Mouse (Mus musculus) neural tube, embryonic 14.5 days (tissue): ENCODE results near the gene Tepp. TPM values are rescaled to one million over a fixed set of nuclear protein-coding genes. Genes with fewer than 3 reads are reported as not detected.

ENCODE experiments used
- ATAC-seq: fragments of 200-750 bp; cut with Nextera tagmentation; 2 replicates; pipeline ENCODE4 v1.8.0; 2017; ENCODE audit warnings: low read depth, mild to moderate bottlenecking, moderate TSS enrichment, moderate library complexity
- H3K27ac ChIP-seq: fragments of 300-500 bp; sonication (generic); 2 replicates; pipeline ENCODE4 v1.5.1; 2014; ENCODE audit warnings: low read depth, mild to moderate bottlenecking, control low read depth, low read length, moderate library complexity, mixed read lengths
- H3K27me3 ChIP-seq: fragments of 300-500 bp; sonication (generic); 2 replicates; pipeline ENCODE4 v1.6.1; 2014; ENCODE audit warnings: low read length; ENCODE audit not compliant: control insufficient read depth, insufficient read depth
- H3K36me3 ChIP-seq: fragments of 300-500 bp; sonication (generic); 2 replicates; pipeline ENCODE4 v1.6.1; 2014; ENCODE audit warnings: low read length, mixed read lengths; ENCODE audit not compliant: control insufficient read depth, insufficient read depth
- H3K4me1 ChIP-seq: fragments of 300-500 bp; sonication (generic); 2 replicates; pipeline ENCODE4 v1.6.1; 2014; ENCODE audit warnings: low read length; ENCODE audit not compliant: control insufficient read depth, insufficient read depth
- H3K4me2 ChIP-seq: fragments of 300-500 bp; sonication (generic); 2 replicates; pipeline ENCODE4 v1.6.1; 2014; ENCODE audit warnings: mild to moderate bottlenecking, low read depth, low read length, control low read depth
- H3K4me3 ChIP-seq: fragments of 300-500 bp; sonication (generic); 2 replicates; pipeline ENCODE4 v1.5.1; 2014; ENCODE audit warnings: low read depth, low read length, control low read depth, mixed read lengths
- H3K9ac ChIP-seq: fragments of 300-500 bp; sonication (generic); replicated peaks from 2 replicates; pipeline ENCODE4 v1.6.1; 2014; ENCODE audit warnings: low read depth, mild to moderate bottlenecking, control low read depth, low read length, mixed read lengths
- H3K9me3 ChIP-seq: fragments of 300-500 bp; sonication (generic); 2 replicates; pipeline ENCODE4 v1.6.1; 2016; ENCODE audit warnings: low read length; ENCODE audit not compliant: control insufficient read depth
- WGBS: fragments of 180-500 bp; shearing (Covaris S2); extraction: QIAGEN DNeasy Blood & Tissue Kit; methylation state at CpG from one replicate; pipeline ENCODE4 v1.1.7; 2014; 5-methylcytosine and 5-hydroxymethylcytosine counted together
- polyA plus RNA-seq: library from polyadenylated mRNA; unstranded; fragments of >200 nt; fragmentation: Nextera tagmentation; extraction: Ambion mirVana; gene quantifications from 2 replicates; pipeline ENCODE4 v1.2.1, GENCODE M21; 2014

Tepp gene
- polyA plus RNA-seq, 1 experiment from 2014 or later, result 1.6 TPM

GRCm38 (mm10) chr8:95373389-95374002 lies 63.1 kb downstream of the Tepp start:
- WGBS, result 86% methylated on average over 12 of the region's 12 CpGs
- H3K9ac ChIP-seq, result no peak overlapping the region
- H3K4me3 ChIP-seq, result no peak overlapping the region
- no peaks in the 10 kb centered on the region for H3K4me1 ChIP-seq
- no peak overlapping the region for H3K27ac ChIP-seq
- ATAC-seq, result no peak
- H3K9me3 ChIP-seq, result no peaks in the 10 kb centered on the region
- no peaks in the 10 kb centered on the region for H3K27me3 ChIP-seq
- peaks cover 15% of the 10 kb centered on the region for H3K36me3 ChIP-seq
- H3K4me2 ChIP-seq, result no peak overlapping the region

GRCm38 (mm10) chr8:95374429-95374828 lies 64.1 kb downstream of the Tepp start:
- no peaks in the 10 kb centered on the region for H3K9me3 ChIP-seq
- peaks cover 15% of the 10 kb centered on the region for H3K36me3 ChIP-seq
- H3K4me1 ChIP-seq, result no peaks in the 10 kb centered on the region
- H3K9ac ChIP-seq, result no peak overlapping the region
- H3K4me2 ChIP-seq, result no peak overlapping the region
- no peak overlapping the region for H3K27ac ChIP-seq
- WGBS, result 82% methylated on average over 3 of the region's 3 CpGs
- ATAC-seq, result no peak
- no peaks in the 10 kb centered on the region for H3K27me3 ChIP-seq
- H3K4me3 ChIP-seq, result no peak overlapping the region

GRCm38 (mm10) chr8:95375374-95375930 lies 65.1 kb downstream of the Tepp start:
- H3K27ac ChIP-seq, result no peak overlapping the region
- H3K36me3 ChIP-seq, result peaks cover 9% of the 10 kb centered on the region
- H3K9ac ChIP-seq, result no peak overlapping the region
- no peak for ATAC-seq
- H3K4me1 ChIP-seq, result no peaks in the 10 kb centered on the region
- 84% methylated on average over 7 of the region's 7 CpGs for WGBS
- H3K9me3 ChIP-seq, result no peaks in the 10 kb centered on the region
- no peak overlapping the region for H3K4me3 ChIP-seq
- no peaks in the 10 kb centered on the region for H3K27me3 ChIP-seq
- H3K4me2 ChIP-seq, result no peak overlapping the region

Other genes starting within 250 kb of the Tepp start
- 39.4 and 44.3 TPM in 2 replicates for gene Katnb1, start 229.4 kb upstream of the Tepp start, polyA plus RNA-seq
- 15.9 and 20.0 TPM in 2 replicates for gene Kifc3, start 107.8 kb upstream of the Tepp start, polyA plus RNA-seq
- 0.13 and 0.82 TPM in 2 replicates for gene Cngb1, start 4.0 kb upstream of the Tepp start, polyA plus RNA-seq
- gene Zfp319, start 21.4 kb downstream of the Tepp start, polyA plus RNA-seq, result 12.8 and 15.6 TPM in 2 replicates
- 28.4 and 29.9 TPM in 2 replicates for gene Usb1, start 21.7 kb downstream of the Tepp start, polyA plus RNA-seq
- gene Mmp15, start 41.7 kb downstream of the Tepp start, polyA plus RNA-seq, result 19.6 and 26.2 TPM in 2 replicates
- gene Cfap20, start 124.3 kb downstream of the Tepp start, polyA plus RNA-seq, result 133 and 135 TPM in 2 replicates
- gene Csnk2a2, start 179.5 kb downstream of the Tepp start, polyA plus RNA-seq, result 16.1 and 16.7 TPM in 2 replicates
- 0.97 and 2.0 TPM in 2 replicates for gene Ccdc113, start 223.5 kb downstream of the Tepp start, polyA plus RNA-seq